Mouse (Mus musculus) embryonic facial prominence, embryonic 12.5 days (tissue): ENCODE results near the gene Cdh12. TPM values are rescaled to one million over a fixed set of nuclear protein-coding genes. Genes with fewer than 3 reads are reported as not detected.

Experiments used
- ATAC-seq: fragments of 200-750 bp; cut with Nextera tagmentation; 2 replicates; pipeline ENCODE4 v1.8.0; 2017; ENCODE audit not compliant: insufficient number of reproducible peaks, insufficient read depth, low FRiP score, low TSS enrichment
- H3K27ac ChIP-seq: fragments of 300-500 bp; sonication (generic); 2 replicates; pipeline ENCODE4 v1.5.1; 2016; ENCODE audit warnings: mild to moderate bottlenecking
- H3K27me3 ChIP-seq: fragments of 300-500 bp; sonication (generic); 2 replicates; pipeline ENCODE4 v1.6.1; 2016; ENCODE audit warnings: mild to moderate bottlenecking, moderate library complexity
- H3K36me3 ChIP-seq: fragments of 300-500 bp; sonication (generic); 2 replicates; pipeline ENCODE4 v1.6.1; 2016; ENCODE audit warnings: mild to moderate bottlenecking
- H3K4me1 ChIP-seq: fragments of 300-500 bp; sonication (generic); 2 replicates; pipeline ENCODE4 v1.6.1; 2016
- H3K4me2 ChIP-seq: fragments of 300-500 bp; sonication (generic); replicated peaks from 2 replicates; pipeline ENCODE4 v1.6.1; 2016; ENCODE audit warnings: mild to moderate bottlenecking, moderate library complexity
- H3K4me3 ChIP-seq: fragments of 300-500 bp; sonication (generic); 2 replicates; pipeline ENCODE4 v1.5.1; 2016; ENCODE audit warnings: mild to moderate bottlenecking
- H3K9ac ChIP-seq: fragments of 300-500 bp; sonication (generic); 2 replicates; pipeline ENCODE4 v1.6.1; 2016; ENCODE audit warnings: mild to moderate bottlenecking, moderate library complexity
- H3K9me3 ChIP-seq: fragments of 300-500 bp; sonication (generic); 2 replicates; pipeline ENCODE4 v1.6.1; 2016; ENCODE audit warnings: mild to moderate bottlenecking, moderate library complexity
- WGBS: fragments of 180-500 bp; shearing (Covaris S2); methylation state at CpG from one replicate; pipeline ENCODE4 v1.1.7; 2016; 5-methylcytosine and 5-hydroxymethylcytosine counted together
- polyA plus RNA-seq: library from polyadenylated mRNA; unstranded; fragments of >200 nt; fragmentation: Nextera tagmentation; extraction: Ambion mirVana; gene quantifications from 2 replicates; pipeline ENCODE4 v1.2.1, GENCODE M21; 2016

Cdh12 gene
- polyA plus RNA-seq, 1 experiment from 2014 or later, result 0.91 TPM

DNA sequence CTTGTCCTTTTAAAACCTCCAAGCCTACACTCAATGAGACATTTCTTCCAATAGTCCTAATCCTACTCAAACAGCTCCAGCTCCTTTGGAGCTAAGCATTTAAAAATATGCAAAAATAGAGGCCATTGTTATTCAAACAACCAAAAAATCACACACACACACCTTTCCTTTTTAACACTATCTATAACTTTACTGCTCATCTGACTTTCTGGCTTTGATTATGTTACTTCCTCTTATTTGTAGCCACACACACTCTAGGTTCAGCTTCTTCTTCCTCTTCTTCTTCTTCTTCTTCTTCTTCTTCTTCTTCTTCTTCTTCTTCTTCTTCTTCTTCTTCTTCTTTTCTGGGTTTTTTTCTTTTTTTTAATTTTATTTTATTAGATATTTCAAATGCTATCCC, 323.2 kb downstream of the Cdh12 start:
- Histone ChIP-seq H3K4me2 (no peak overlapping the region), H3K4me1 (no peaks in the 10 kb centered on the region), H3K27ac (no peak overlapping the region), H3K36me3 (no peaks in the 10 kb centered on the region), H3K9ac (no peak overlapping the region), H3K27me3 (no peaks in the 10 kb centered on the region), H3K4me3 (no peak overlapping the region), H3K9me3 (no peaks in the 10 kb centered on the region)
- no peak for ATAC-seq

DNA sequence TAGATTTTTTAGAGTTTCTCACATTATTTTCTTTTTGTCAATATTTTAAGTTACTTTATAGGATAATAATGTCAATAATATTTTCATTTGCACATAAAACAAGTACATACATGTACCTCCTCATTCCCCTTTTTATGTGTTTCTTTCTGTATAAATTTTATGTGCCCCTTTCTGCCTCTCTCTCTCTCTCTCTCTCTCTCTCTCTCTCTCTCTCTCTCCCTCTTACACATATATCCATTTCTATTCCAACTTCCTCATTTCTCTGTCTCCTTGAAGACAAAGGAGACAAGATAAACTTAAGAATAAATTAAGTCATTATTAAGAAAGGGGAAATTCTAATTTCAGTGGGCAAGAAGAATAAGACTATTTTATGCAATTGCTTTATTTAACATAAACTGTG, 324.4 kb downstream of the Cdh12 start:
- Histone ChIP-seq H3K27me3 (no peaks in the 10 kb centered on the region), H3K27ac (no peak overlapping the region), H3K4me3 (no peak overlapping the region), H3K4me1 (no peaks in the 10 kb centered on the region), H3K4me2 (no peak overlapping the region), H3K9me3 (no peaks in the 10 kb centered on the region), H3K36me3 (no peaks in the 10 kb centered on the region), H3K9ac (no peak overlapping the region)
- no peak for ATAC-seq

DNA sequence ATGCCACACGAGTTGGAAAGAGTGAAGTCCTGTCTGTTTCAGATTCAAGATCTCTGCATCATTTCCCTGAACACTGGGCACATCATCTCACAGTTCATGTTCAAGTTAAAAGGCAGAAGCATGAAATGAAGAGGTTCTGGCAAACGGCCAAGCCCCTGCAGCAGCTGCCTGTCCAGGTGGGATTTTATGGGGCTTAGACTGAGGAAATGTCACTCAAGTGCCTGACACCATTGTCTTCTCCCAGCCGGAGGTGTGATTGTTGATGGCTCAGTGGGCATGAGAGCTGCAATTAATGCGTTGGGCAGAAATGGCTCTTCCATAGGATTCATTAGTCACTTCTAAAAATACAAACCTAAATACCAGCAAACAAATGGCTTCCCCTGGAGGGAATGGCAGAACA, 347.9 kb downstream of the Cdh12 start:
- no peak overlapping the region for H3K4me2 ChIP-seq
- no peak overlapping the region for H3K27ac ChIP-seq
- WGBS, result 47% methylated on average over 4 of the region's 4 CpGs
- no peak overlapping the region for H3K9ac ChIP-seq
- H3K36me3 ChIP-seq, result no peaks in the 10 kb centered on the region
- no peaks in the 10 kb centered on the region for H3K4me1 ChIP-seq
- no peak overlapping the region for H3K4me3 ChIP-seq
- no peaks in the 10 kb centered on the region for H3K9me3 ChIP-seq
- H3K27me3 ChIP-seq, result no peaks in the 10 kb centered on the region
- ATAC-seq, result no peak

DNA sequence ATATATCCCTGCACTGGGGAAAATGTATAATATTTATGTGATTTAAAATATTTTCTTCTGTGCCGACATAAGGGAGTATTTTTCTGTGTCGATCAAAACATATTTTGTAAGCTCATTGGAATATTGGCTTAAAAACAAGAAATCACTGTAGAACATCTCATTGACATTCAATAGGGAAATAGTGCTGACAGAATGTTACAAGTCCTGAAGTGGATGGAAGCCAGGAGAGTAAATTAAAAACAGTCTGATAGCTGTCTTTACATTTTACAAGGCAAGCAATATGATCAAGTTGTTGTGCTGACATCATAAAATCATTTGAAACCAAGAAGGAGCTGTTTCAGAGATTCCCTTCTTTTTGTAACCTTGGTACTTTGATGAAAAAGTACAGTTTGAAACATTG, 349.5 kb downstream of the Cdh12 start:
- H3K27ac ChIP-seq, result no peak overlapping the region
- H3K4me1 ChIP-seq, result no peaks in the 10 kb centered on the region
- no peak overlapping the region for H3K4me3 ChIP-seq
- no peaks in the 10 kb centered on the region for H3K27me3 ChIP-seq
- no peak overlapping the region for H3K4me2 ChIP-seq
- no peak overlapping the region for H3K9ac ChIP-seq
- no peak for ATAC-seq
- no peaks in the 10 kb centered on the region for H3K9me3 ChIP-seq
- no peaks in the 10 kb centered on the region for H3K36me3 ChIP-seq
- 77% methylated on average over 2 of the region's 2 CpGs for WGBS

DNA sequence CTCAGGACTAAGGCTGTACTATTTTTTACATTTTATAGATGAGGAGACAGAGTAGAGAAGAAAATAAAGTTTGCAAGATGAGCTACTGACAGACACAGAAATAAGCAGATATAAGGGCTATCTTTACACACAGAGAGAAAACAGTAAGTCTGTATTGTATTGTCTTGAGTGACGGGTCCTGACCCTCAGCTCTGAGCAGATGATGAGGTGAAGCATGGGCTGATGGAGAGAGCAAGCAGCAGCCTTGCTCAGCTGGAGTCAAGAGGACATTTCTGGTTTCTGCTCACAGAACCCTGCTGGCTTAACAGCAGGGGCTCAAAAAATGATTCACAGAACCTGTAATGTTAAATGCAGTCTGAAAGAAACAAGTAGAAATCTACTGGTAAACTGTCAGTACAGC, 386.8 kb downstream of the Cdh12 start:
- Histone ChIP-seq H3K36me3 (no peaks in the 10 kb centered on the region), H3K4me3 (no peak overlapping the region), H3K4me1 (no peaks in the 10 kb centered on the region), H3K4me2 (no peak overlapping the region), H3K9me3 (no peaks in the 10 kb centered on the region), H3K9ac (no peak overlapping the region), H3K27me3 (no peaks in the 10 kb centered on the region), H3K27ac (no peak overlapping the region)
- no peak for ATAC-seq
- 69% methylated on average over 1 of the region's 1 CpGs for WGBS

DNA sequence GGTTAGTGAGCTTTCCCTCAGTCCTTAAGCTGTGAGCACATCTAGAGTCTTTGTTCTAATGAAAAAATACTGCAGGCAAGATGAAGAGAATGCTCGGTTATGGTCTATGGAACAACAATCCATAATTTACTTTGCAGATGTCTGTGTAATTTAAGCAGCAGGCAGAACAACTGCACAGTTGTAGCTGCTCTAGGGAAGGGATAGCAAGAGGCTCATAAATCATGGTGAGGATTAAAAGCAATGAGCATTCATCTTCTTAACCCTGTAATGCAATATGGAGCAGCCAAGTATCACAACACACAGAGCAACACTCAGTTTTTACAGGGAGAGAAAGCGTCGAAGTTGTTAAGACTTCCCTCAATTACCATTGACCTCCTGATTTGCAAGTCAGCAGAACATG, 387.9 kb downstream of the Cdh12 start:
- H3K4me1 ChIP-seq, result no peaks in the 10 kb centered on the region
- no peaks in the 10 kb centered on the region for H3K27me3 ChIP-seq
- no peak overlapping the region for H3K4me2 ChIP-seq
- H3K36me3 ChIP-seq, result no peaks in the 10 kb centered on the region
- no peak overlapping the region for H3K27ac ChIP-seq
- no peak overlapping the region for H3K4me3 ChIP-seq
- H3K9ac ChIP-seq, result no peak overlapping the region
- WGBS, result 62% methylated on average over 3 of the region's 3 CpGs
- ATAC-seq, result no peak
- H3K9me3 ChIP-seq, result no peaks in the 10 kb centered on the region

DNA sequence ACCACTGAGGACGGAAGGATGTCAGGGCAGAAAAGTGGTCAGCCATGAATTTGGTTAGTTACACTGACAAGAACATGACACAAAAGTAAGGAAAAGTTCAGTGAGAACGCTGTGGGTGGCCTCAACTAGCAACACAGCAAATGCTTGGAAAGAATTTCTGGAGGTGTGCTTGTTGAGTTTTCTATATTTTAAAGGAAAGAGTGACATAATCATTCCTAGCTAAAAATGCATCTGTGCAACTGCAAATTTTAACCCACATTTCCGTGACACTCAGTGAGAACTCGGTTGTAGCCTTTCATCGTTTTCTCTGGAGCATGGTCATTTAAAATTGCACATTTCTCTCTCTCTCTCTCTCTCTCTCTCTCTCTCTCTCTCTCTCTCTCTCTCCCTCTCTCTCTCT, 392.4 kb downstream of the Cdh12 start:
- ATAC-seq, result no peak
- Histone ChIP-seq H3K9me3 (no peaks in the 10 kb centered on the region), H3K4me2 (no peak overlapping the region), H3K27me3 (no peaks in the 10 kb centered on the region), H3K4me1 (no peaks in the 10 kb centered on the region), H3K9ac (no peak overlapping the region), H3K4me3 (no peak overlapping the region), H3K36me3 (no peaks in the 10 kb centered on the region), H3K27ac (no peak overlapping the region)
- 89% methylated on average over 5 of the region's 5 CpGs for WGBS

DNA sequence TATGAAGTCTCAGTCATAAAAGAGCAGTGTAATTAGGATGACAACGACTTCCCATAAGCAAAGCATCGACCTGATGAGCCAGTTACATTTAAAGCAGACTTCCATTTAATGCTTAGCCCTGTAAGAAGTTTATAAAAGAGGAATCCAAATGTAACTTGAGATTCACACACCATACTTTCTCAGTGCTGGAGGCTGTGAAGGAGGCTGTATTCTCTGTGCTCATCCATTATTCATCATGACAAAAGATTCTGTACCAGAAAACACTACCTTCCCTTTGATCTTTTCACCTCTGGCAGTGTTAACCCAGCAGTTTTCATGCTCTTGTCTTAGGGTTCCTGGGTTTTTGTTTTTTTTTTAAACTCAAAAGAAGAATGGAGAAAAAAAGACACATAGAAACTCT, 414.0 kb downstream of the Cdh12 start:
- ATAC-seq, result no peak
- H3K4me2 ChIP-seq, result no peak overlapping the region
- H3K27ac ChIP-seq, result no peak overlapping the region
- no peaks in the 10 kb centered on the region for H3K36me3 ChIP-seq
- H3K27me3 ChIP-seq, result no peaks in the 10 kb centered on the region
- no peak overlapping the region for H3K9ac ChIP-seq
- H3K9me3 ChIP-seq, result no peaks in the 10 kb centered on the region
- H3K4me3 ChIP-seq, result no peak overlapping the region
- WGBS, result 56% methylated on average over 2 of the region's 2 CpGs
- H3K4me1 ChIP-seq, result no peaks in the 10 kb centered on the region

DNA sequence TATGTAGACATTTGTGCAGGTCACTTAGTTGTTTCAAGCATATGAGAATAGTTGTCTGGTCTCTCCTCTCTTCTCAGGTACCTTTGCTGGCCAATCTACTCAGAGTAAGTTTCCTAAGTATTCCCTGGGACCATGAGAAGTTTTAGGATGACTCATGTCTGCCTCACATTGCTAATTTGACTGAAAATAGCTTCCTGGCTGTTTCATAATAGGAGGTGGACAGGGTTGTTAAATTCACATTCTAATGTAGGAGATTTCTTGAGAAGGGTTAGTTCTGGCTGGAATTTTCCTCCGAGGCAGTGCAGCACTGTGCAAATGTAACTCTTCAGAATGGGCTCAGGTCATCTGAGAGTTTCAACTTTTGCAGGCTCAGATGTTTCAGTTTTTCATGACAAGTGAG, 423.5 kb downstream of the Cdh12 start:
- Histone ChIP-seq H3K4me2 (no peak overlapping the region), H3K27ac (no peak overlapping the region), H3K4me3 (no peak overlapping the region), H3K4me1 (no peaks in the 10 kb centered on the region), H3K27me3 (no peaks in the 10 kb centered on the region), H3K36me3 (no peaks in the 10 kb centered on the region), H3K9ac (no peak overlapping the region), H3K9me3 (no peaks in the 10 kb centered on the region)
- WGBS, result 70% methylated on average over 1 of the region's 1 CpGs
- ATAC-seq, result no peak

DNA sequence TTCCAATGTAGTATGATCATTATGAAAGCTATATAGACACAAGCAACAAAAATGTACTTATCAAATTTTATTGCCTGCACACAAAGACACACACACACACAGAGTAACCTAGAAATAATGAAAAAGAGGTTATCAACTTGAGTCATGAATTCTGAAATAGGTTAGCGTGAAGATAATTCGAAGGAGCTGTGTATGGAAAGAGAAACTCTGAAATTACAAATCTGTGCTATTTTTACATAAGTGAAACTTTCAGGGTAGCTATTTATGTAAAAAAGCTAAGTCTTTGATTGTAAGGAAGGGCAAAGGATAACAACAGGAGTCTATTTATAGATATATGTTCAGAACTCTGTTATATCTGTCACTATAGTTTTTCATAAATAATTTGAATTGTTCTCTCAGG, 427.9 kb downstream of the Cdh12 start:
- H3K36me3 ChIP-seq, result no peaks in the 10 kb centered on the region
- H3K4me3 ChIP-seq, result no peak overlapping the region
- 92% methylated on average over 2 of the region's 2 CpGs for WGBS
- H3K27me3 ChIP-seq, result no peaks in the 10 kb centered on the region
- ATAC-seq, result no peak
- H3K4me2 ChIP-seq, result no peak overlapping the region
- no peaks in the 10 kb centered on the region for H3K9me3 ChIP-seq
- H3K9ac ChIP-seq, result no peak overlapping the region
- no peaks in the 10 kb centered on the region for H3K4me1 ChIP-seq
- H3K27ac ChIP-seq, result no peak overlapping the region

DNA sequence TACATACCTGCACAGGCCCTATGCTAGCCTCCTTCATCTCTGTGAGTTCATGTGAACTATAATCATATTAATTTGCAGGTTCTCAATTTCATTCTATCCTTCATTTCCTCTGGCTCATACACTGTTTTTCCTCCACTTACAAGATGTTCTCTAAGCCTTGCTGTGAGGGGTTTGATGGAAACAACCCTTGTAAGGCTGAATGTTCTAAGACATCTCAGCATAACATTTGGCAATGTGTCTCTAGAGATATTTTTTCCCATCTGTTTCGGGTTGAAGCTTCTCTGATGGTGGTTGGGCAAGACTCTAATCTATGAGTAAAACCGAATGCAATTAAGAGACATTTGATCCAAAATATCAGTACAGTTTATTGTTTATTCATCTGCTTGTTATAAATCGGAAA, 444.4 kb downstream of the Cdh12 start:
- H3K4me2 ChIP-seq, result no peak overlapping the region
- no peaks in the 10 kb centered on the region for H3K27me3 ChIP-seq
- ATAC-seq, result no peak
- no peak overlapping the region for H3K4me3 ChIP-seq
- H3K9me3 ChIP-seq, result no peaks in the 10 kb centered on the region
- 73% methylated on average over 3 of the region's 3 CpGs for WGBS
- H3K36me3 ChIP-seq, result no peaks in the 10 kb centered on the region
- no peak overlapping the region for H3K9ac ChIP-seq
- H3K27ac ChIP-seq, result no peak overlapping the region
- H3K4me1 ChIP-seq, result no peaks in the 10 kb centered on the region

DNA sequence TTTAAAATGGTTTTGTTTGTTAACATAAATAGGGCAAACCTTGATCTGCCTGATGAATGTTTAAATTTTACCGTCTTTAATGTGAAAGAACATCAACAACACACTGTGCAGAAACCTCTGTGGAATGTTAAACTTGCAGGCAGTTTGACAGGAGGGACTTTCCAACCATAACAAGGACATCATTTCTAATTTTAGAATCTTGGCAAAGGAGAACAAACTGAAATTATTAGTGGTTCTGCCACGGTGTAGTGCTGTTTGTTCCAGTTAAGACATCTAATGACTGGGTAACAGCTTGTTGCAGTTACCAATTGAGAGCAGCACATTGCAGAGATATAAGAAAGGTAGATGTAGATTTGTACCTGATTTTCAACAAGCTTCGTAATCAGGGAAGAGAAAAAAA, 453.5 kb downstream of the Cdh12 start:
- WGBS, result 44% methylated on average over 3 of the region's 3 CpGs

DNA sequence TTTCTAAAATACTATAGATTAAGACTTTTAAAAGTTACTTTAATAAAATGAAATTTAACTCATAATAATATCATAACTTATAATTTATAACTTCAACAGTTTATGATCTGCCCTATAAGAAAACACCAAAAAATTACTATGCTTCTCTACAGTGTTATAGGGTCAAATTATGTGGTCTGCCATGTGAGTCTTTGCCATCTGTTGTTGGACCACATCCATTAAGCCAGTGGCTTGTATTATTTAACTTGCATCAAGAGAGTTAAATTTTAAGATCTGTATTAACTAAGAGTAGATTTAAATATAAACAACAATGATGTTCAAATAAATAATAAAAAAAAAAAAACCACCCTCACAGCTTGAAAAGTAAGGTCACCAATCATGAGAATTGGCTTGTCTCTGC, 479.2 kb downstream of the Cdh12 start:
- Histone ChIP-seq H3K27ac (no peak overlapping the region), H3K36me3 (no peaks in the 10 kb centered on the region), H3K4me2 (no peak overlapping the region), H3K27me3 (no peaks in the 10 kb centered on the region), H3K9ac (no peak overlapping the region), H3K9me3 (no peaks in the 10 kb centered on the region), H3K4me1 (no peaks in the 10 kb centered on the region), H3K4me3 (no peak overlapping the region)
- no peak for ATAC-seq

More for the DNA sequence above, 453.5 kb downstream of the Cdh12 start:
- no peak overlapping the region for H3K27ac ChIP-seq
- H3K4me1 ChIP-seq, result no peaks in the 10 kb centered on the region
- no peaks in the 10 kb centered on the region for H3K36me3 ChIP-seq
- ATAC-seq, result no peak
- no peak overlapping the region for H3K9ac ChIP-seq
- no peaks in the 10 kb centered on the region for H3K9me3 ChIP-seq
- H3K27me3 ChIP-seq, result no peaks in the 10 kb centered on the region
- no peak overlapping the region for H3K4me2 ChIP-seq
- no peak overlapping the region for H3K4me3 ChIP-seq
